Mouse (Mus musculus) hindbrain, embryonic 13.5 days (tissue): ENCODE measurements around the gene Ccnl1. TPM values are rescaled to one million over a fixed set of nuclear protein-coding genes. Genes with fewer than 3 reads are reported as not detected.

Experiments used
- ATAC-seq: fragments of 200-750 bp; cut with Nextera tagmentation; 2 replicates; pipeline ENCODE4 v1.8.0; 2017; ENCODE audit warnings: moderate TSS enrichment; ENCODE audit not compliant: low FRiP score
- H3K27ac ChIP-seq: fragments of 300-500 bp; sonication (generic); 2 replicates; pipeline ENCODE4 v1.5.1; 2015; ENCODE audit warnings: inconsistent platforms, mild to moderate bottlenecking, moderate library complexity
- H3K27me3 ChIP-seq: fragments of 300-500 bp; sonication (generic); 2 replicates; pipeline ENCODE4 v1.6.1; 2015; ENCODE audit warnings: mild to moderate bottlenecking, inconsistent platforms
- H3K36me3 ChIP-seq: fragments of 300-500 bp; sonication (generic); 2 replicates; pipeline ENCODE4 v1.6.1; 2015; ENCODE audit warnings: mild to moderate bottlenecking, inconsistent platforms
- H3K4me1 ChIP-seq: fragments of 300-500 bp; sonication (generic); replicated peaks from 2 replicates; pipeline ENCODE4 v1.6.1; 2015; ENCODE audit warnings: inconsistent platforms
- H3K4me2 ChIP-seq: fragments of 300-500 bp; sonication (generic); 2 replicates; pipeline ENCODE4 v1.6.1; 2015; ENCODE audit warnings: inconsistent platforms, mild to moderate bottlenecking, moderate library complexity
- H3K4me3 ChIP-seq: fragments of 300-500 bp; sonication (generic); 2 replicates; pipeline ENCODE4 v1.5.1; 2015; ENCODE audit warnings: mild to moderate bottlenecking, inconsistent platforms
- H3K9ac ChIP-seq: fragments of 300-500 bp; sonication (generic); 2 replicates; pipeline ENCODE4 v1.6.1; 2015; ENCODE audit warnings: mild to moderate bottlenecking, inconsistent platforms
- H3K9me3 ChIP-seq: fragments of 300-500 bp; sonication (generic); 2 replicates; pipeline ENCODE4 v1.6.1; 2016; ENCODE audit warnings: inconsistent platforms
- WGBS: fragments of 180-500 bp; shearing (Covaris S2); methylation state at CpG from one replicate; pipeline ENCODE4 v1.1.7; 2015; 5-methylcytosine and 5-hydroxymethylcytosine counted together
- polyA plus RNA-seq: library from polyadenylated mRNA; unstranded; fragments of >200 nt; fragmentation: Nextera tagmentation; extraction: Ambion mirVana; gene quantifications from 2 replicates; pipeline ENCODE4 v1.2.1, GENCODE M21; 2015

Ccnl1 gene
- 80.1 and 80.9 TPM in 2 replicates for polyA plus RNA-seq

- under 1% methylated on average over 70 of the region's 70 CpGs for WGBS
Observed at GRCm38 (mm10) chr3:65958102-65958839, at the start of gene Ccnl1. Gene Ccnl1, minus strand, starts transcription at chr3:65958249.

DNA sequence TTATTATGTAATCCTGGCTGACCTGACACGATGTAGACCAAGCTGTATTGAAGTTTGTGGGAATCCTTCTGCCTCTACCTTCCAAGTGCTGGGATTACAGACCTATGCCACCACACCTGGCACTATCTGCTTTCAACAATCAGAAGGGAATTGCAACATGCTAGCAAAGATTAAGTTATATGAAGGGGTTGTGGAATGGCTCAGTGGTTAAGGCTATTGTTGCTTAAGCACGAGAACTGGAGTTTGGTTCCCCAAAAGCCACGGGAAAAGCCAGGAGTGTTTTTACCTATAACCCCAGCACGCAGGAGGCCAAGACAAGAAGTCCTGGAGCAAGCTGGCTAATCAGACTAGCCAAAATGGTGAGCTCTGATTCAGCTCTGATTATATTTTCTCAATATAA, 46.9 kb upstream of the Ccnl1 start:
- Histone ChIP-seq H3K27ac (no peak overlapping the region), H3K36me3 (no peaks in the 10 kb centered on the region), H3K4me2 (no peak overlapping the region), H3K4me3 (no peak overlapping the region), H3K4me1 (no peaks in the 10 kb centered on the region), H3K9me3 (no peaks in the 10 kb centered on the region), H3K9ac (no peak overlapping the region), H3K27me3 (no peaks in the 10 kb centered on the region)
- ATAC-seq: no peak
- 91% methylated on average over 4 of the region's 4 CpGs for WGBS

More at GRCm38 (mm10) chr3:65958102-65958839, at the start of gene Ccnl1:
- peak within 1 kb of the TSS; percentile 75 for H3K4me2 ChIP-seq
- peak within 1 kb of the TSS; percentile 100 for H3K27ac ChIP-seq
- no peaks in the 10 kb centered on the region for H3K27me3 ChIP-seq
- H3K9ac ChIP-seq: peak within 1 kb of the TSS; percentile 100
- peaks cover 35% of the 10 kb centered on the region for H3K4me1 ChIP-seq
- peaks cover 21% of the 10 kb centered on the region for H3K36me3 ChIP-seq
- H3K9me3 ChIP-seq: no peaks in the 10 kb centered on the region
- ATAC-seq: peak; percentile 96
- peak within 1 kb of the TSS; percentile 99 for H3K4me3 ChIP-seq

DNA sequence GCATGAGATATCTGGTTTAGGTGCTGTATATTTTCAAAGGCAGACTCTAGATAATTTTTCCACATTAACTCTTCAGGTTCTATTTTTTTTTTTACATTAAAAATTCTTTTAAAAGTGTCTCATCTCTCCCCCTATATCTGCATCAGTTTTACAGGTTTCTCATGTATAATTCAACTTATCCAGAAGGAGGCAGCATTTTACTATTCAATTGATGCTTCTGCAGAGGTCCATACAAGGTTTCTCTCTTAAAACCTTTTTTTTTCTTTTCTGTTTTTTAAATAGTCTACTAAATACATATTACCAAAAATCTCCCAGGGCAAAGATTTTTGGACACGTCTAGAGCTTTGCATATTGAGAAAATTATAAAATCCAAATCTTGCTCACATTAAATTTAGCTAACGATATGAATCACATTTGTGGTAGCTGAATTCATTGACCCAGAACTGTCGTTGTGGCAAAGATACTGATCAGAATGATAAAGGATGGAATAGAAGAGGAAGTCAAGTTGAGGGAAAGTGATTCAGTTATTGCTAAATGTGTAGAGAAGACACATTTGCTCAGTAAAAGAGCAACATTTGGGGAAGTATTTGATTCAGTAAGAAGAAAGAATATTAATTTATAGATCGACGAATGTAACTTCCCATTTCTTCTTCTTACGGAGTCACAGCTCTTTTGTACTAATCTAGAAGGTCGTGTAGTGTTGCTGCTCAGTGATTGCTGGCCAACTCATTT, 46.3 kb upstream of the Ccnl1 start:
- ATAC-seq: no peak
- WGBS: 68% methylated on average over 7 of the region's 7 CpGs
- H3K27ac ChIP-seq: no peak overlapping the region

DNA sequence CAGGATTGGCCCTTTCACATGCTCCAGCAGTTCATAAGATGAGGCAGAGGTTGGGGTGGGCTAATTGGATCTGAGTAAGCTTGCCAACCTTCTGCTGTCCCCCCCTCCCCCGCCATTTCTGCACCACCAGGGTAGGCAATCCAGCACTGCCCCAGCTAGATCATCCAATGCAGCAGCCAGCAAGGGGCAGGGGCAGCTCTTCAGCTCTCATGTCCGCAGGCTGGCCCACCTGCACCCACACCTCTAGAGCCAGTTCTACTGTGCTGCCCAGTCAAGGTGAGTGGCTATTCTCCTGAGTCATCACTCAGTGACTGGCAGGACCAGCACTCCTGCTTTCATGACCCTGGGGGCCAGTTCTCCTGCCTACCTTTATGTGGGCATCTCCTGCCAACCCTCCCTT, 42.4 kb upstream of the Ccnl1 start:
- H3K9ac ChIP-seq: no peak overlapping the region
- no peaks in the 10 kb centered on the region for H3K36me3 ChIP-seq
- no peaks in the 10 kb centered on the region for H3K4me1 ChIP-seq
- 94% methylated on average over 2 of the region's 2 CpGs for WGBS
- no peak overlapping the region for H3K4me2 ChIP-seq
- H3K27ac ChIP-seq: no peak overlapping the region
- no peaks in the 10 kb centered on the region for H3K9me3 ChIP-seq
- ATAC-seq: peak; percentile 57; the same call in 1 of the 2 replicates
- no peak overlapping the region for H3K4me3 ChIP-seq
- H3K27me3 ChIP-seq: no peaks in the 10 kb centered on the region

More for the DNA sequence above, 46.3 kb upstream of the Ccnl1 start:
- Histone ChIP-seq H3K4me1 (no peaks in the 10 kb centered on the region), H3K27me3 (no peaks in the 10 kb centered on the region), H3K36me3 (no peaks in the 10 kb centered on the region), H3K9ac (no peak overlapping the region), H3K9me3 (no peaks in the 10 kb centered on the region), H3K4me2 (no peak overlapping the region), H3K4me3 (no peak overlapping the region)

DNA sequence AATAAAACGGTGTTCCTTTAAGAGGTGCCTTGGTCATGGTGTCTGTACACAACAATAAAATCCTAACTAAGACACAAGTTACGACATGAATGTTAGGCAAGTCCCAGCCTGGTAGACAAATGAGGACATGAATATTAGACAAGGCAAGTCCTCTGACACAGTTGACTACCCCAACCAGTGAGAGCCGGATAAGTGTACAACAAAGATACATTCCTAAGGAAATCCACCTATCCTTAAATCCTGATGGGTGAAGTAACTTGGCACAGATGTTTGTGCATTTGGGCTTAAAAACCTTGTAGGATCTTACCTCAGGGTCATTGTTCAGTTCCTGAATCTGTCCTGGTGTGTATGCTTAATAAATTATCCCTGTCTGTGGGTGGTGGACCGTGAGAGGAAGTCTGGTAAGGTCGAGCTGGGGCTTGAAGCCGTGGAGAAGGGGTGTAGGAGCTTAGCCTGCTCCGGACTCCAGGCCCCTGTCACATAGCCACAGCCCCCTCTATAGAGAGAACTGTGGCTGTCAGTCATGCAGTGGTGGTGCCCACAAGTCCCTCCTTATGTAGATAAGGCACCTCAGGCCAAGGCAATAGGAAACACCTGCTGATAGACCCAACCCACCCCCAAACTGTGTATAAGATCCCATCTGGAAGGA, 39.4 kb upstream of the Ccnl1 start:
- 75% methylated on average over 7 of the region's 7 CpGs for WGBS
- no peak overlapping the region for H3K9ac ChIP-seq
- ATAC-seq: no peak
- no peak overlapping the region for H3K4me2 ChIP-seq
- no peaks in the 10 kb centered on the region for H3K4me1 ChIP-seq
- no peak overlapping the region for H3K4me3 ChIP-seq
- no peaks in the 10 kb centered on the region for H3K36me3 ChIP-seq
- no peaks in the 10 kb centered on the region for H3K9me3 ChIP-seq
- no peak overlapping the region for H3K27ac ChIP-seq
- no peaks in the 10 kb centered on the region for H3K27me3 ChIP-seq

DNA sequence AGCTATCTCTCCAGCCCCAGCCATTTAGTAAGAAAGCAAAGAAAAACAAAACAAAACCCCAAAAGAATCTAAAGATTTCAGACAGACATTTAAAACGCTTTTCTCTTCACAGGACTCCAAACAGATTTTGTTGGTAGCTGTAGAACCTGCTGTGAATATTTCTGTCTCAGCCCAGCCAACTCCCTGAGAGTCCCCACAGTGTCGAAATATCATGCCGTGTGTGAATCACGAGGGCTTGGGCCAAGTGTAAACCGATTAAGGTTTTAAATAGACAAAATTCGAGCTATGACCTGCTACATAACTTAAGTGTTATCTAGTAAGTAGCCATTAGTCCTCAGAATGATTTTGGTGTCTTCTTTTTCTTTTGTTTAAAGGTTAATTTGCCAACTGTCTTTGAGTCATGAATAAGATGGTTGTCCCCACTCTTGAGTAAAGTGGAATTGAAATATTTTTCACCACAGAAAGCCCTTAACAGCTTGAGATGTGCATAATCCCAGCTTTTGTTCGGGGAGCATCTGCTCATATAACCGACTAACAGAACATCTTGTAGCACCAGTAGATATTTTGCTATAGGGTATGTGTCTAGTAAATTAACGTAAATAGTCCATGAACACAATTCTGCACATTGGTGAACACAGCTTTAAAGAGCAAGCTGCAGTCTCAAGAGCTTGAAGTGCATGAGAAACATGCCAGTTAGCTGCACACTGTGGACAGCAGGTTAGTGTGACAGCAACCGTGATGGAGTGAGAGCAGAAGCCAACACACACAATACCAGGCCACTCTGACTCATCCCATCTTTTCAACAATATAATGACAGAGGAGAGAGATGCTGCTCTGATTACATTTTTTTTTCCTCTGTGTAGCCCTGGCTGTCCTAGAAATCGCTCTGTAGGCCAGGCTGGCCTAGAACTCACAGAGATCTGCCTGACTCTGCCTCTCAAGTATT, 34.6 kb upstream of the Ccnl1 start:
- ATAC-seq: no peak
- Histone ChIP-seq H3K27me3 (no peaks in the 10 kb centered on the region), H3K4me3 (no peak overlapping the region), H3K4me1 (no peaks in the 10 kb centered on the region), H3K36me3 (no peaks in the 10 kb centered on the region), H3K4me2 (no peak overlapping the region), H3K27ac (no peak overlapping the region), H3K9ac (no peak overlapping the region), H3K9me3 (no peaks in the 10 kb centered on the region)
- WGBS: 82% methylated on average over 11 of the region's 11 CpGs

DNA sequence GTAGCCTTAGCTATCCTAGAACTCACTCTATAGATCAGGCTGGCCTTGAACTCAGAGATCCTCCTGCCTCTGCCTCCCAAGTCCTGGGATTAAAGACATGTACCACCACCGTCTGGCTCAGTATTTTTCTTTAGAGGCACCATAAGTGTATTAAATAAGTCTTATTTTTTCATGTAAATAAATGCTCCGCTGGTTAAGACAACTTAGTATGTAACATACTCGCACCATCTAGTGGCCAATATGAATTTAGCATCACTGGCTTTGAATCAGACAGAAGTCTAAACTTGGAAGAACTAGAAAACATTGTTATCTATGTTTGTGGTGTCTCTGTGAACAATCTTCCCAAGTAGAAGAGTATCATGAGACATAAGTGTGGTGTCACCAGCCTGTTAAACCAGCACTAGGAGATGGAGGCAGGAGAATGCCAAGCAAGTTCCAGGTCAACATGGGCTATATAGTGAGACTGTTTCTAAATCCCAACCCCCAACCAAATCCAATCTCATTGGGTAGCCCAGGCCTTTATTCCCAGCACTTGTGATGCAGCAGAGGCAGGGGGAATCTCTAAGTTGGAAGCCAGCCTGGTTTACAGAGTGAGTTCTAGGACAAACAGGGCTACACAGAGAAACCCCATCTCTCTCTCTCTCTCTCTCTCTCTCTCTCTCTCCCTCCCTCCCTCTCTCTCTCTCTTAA, 33.1 kb upstream of the Ccnl1 start:
- Histone ChIP-seq H3K27ac (no peak overlapping the region), H3K9me3 (no peaks in the 10 kb centered on the region), H3K9ac (no peak overlapping the region), H3K4me1 (no peaks in the 10 kb centered on the region), H3K27me3 (no peaks in the 10 kb centered on the region), H3K4me3 (no peak overlapping the region), H3K36me3 (no peaks in the 10 kb centered on the region), H3K4me2 (no peak overlapping the region)
- ATAC-seq: peak; percentile 43; the same call in 1 of the 2 replicates
- 17% methylated on average over 3 of the region's 3 CpGs for WGBS

- WGBS: 80% methylated on average over 4 of the region's 4 CpGs
- H3K36me3 ChIP-seq: no peaks in the 10 kb centered on the region
- H3K4me3 ChIP-seq: no peak overlapping the region
- H3K27me3 ChIP-seq: no peaks in the 10 kb centered on the region
- H3K9me3 ChIP-seq: no peaks in the 10 kb centered on the region
- H3K27ac ChIP-seq: no peak overlapping the region
- no peak for ATAC-seq
- no peak overlapping the region for H3K9ac ChIP-seq
- no peak overlapping the region for H3K4me2 ChIP-seq
- H3K4me1 ChIP-seq: no peaks in the 10 kb centered on the region
Observed at GRCm38 (mm10) chr3:65990524-65990923, 32.5 kb upstream of the Ccnl1 start.

GRCm38 (mm10) chr3:65988711-65989495, 30.9 kb upstream of the Ccnl1 start:
- Histone ChIP-seq H3K4me1 (no peaks in the 10 kb centered on the region), H3K27ac (no peak overlapping the region), H3K4me3 (no peak overlapping the region), H3K9ac (no peak overlapping the region), H3K36me3 (no peaks in the 10 kb centered on the region), H3K9me3 (no peaks in the 10 kb centered on the region), H3K4me2 (no peak overlapping the region), H3K27me3 (no peaks in the 10 kb centered on the region)
- WGBS: 88% methylated on average over 8 of the region's 8 CpGs
- ATAC-seq: no peak

GRCm38 (mm10) chr3:65976296-65976695, 18.2 kb upstream of the Ccnl1 start:
- ATAC-seq: no peak
- Histone ChIP-seq H3K4me2 (no peak overlapping the region), H3K4me3 (no peak overlapping the region), H3K4me1 (peaks cover 15% of the 10 kb centered on the region), H3K27me3 (no peaks in the 10 kb centered on the region), H3K36me3 (no peaks in the 10 kb centered on the region), H3K9ac (no peak overlapping the region), H3K27ac (peak overlapping the region; percentile 97; the same call in 1 of the 2 replicates), H3K9me3 (no peaks in the 10 kb centered on the region)
- WGBS: 45% methylated on average over 3 of the region's 3 CpGs
